Mouse (Mus musculus) CD4-positive naive resting alpha-beta T cell, adult 57 days (primary cell): Measurements from ENCODE around the gene Lrrc28. TPM values are rescaled to one million over a fixed set of nuclear protein-coding genes. Genes with fewer than 3 reads are reported as not detected.

Source experiments
- total RNA-seq: library from RNA; stranded (reverse); gene quantifications from one replicate; pipeline ENCODE4 v1.2.4, GENCODE M21; 2023

The Lrrc28 gene
- total RNA-seq = 30.1 TPM

GRCm38 (mm10) chr7:67644833-67645680 is at the start of gene Lrrc28:
TSS of gene Lrrc28 (minus strand) at chr7:67645268.

GRCm38 (mm10) chr7:67647277-67647676 is 2.2 kb upstream of the Lrrc28 start, which contains the start of gene Ttc23:
TSS of gene Ttc23 (plus strand) at chr7:67647410.

Other genes starting within 250 kb of the Lrrc28 start
- gene Ttc23, start 2.1 kb upstream of the Lrrc28 start, total RNA-seq = 4.5 TPM
- gene Synm, start 114.5 kb upstream of the Lrrc28 start, total RNA-seq = 0.33 TPM